Mouse (Mus musculus): ENCODE measurements around the gene Foxm1. TPM values are rescaled to one million over a fixed set of nuclear protein-coding genes. Genes with fewer than 3 reads are reported as not detected.

Foxm1 gene
- polyA plus RNA-seq (2012; rRNA removed), result 2.2 TPM in 2 replicates

- DNase-seq (ENCODE audit: extremely low spot score in 1 of 2, low spot score in 1 of 2), result peak in 1 of 2 experiments; percentile 81
Observed at GRCm38 (mm10) chr6:128362381-128363006, at the start of gene Foxm1, which contains the start of gene Rhno1. TSS of gene Foxm1 (plus strand) at chr6:128362967. TSS of gene Rhno1 (minus strand) at chr6:128362911.

GRCm38 (mm10) chr6:128314796-128315195, 48.0 kb upstream of the Foxm1 start:
- no peak for DNase-seq (ENCODE audit: extremely low spot score in 1 of 2, low spot score in 1 of 2)

DNA sequence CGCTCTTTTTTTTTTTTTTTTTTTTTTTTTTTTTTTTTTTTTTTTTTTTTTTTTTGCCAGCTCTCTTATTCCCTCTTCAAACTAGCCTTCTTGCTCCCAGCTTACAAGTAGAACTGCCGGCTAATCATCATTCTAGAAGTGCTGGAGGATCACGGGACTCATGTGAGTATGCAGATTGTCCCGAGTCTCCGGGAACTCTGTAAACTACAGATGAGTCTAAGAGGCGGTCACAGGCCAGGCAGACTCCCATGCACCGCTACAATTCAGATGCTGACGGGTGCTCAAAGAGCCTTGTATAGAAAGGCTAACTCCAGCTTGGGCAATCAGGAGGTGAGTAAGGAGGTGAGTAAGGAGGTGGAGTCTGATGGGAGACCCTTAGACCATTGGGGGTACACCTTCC, 47.2 kb upstream of the Foxm1 start:
- DNase-seq (ENCODE audit: extremely low spot score in 1 of 2, low spot score in 1 of 2), result no peak

- peak; percentile 42 to 88 for DNase-seq (ENCODE audit: extremely low spot score in 1 of 2, low spot score in 1 of 2)
Observed at GRCm38 (mm10) chr6:128318317-128318716, 44.5 kb upstream of the Foxm1 start.

- peak; percentile 44 to 89 for DNase-seq (ENCODE audit: extremely low spot score in 1 of 2, low spot score in 1 of 2)
Observed at GRCm38 (mm10) chr6:128334397-128335124, 28.2 kb upstream of the Foxm1 start.

- DNase-seq (ENCODE audit: extremely low spot score in 1 of 2, low spot score in 1 of 2), result no peak
Observed at GRCm38 (mm10) chr6:128337467-128337866, 25.3 kb upstream of the Foxm1 start.

GRCm38 (mm10) chr6:128338876-128339275, 23.9 kb upstream of the Foxm1 start:
- no peak for DNase-seq (ENCODE audit: extremely low spot score in 1 of 2, low spot score in 1 of 2)

GRCm38 (mm10) chr6:128341956-128342723, 20.6 kb upstream of the Foxm1 start:
- no peak for DNase-seq (ENCODE audit: extremely low spot score in 1 of 2, low spot score in 1 of 2)

- DNase-seq (ENCODE audit: extremely low spot score in 1 of 2, low spot score in 1 of 2), result no peak
Observed at GRCm38 (mm10) chr6:128345623-128346022, 17.1 kb upstream of the Foxm1 start.

DNA sequence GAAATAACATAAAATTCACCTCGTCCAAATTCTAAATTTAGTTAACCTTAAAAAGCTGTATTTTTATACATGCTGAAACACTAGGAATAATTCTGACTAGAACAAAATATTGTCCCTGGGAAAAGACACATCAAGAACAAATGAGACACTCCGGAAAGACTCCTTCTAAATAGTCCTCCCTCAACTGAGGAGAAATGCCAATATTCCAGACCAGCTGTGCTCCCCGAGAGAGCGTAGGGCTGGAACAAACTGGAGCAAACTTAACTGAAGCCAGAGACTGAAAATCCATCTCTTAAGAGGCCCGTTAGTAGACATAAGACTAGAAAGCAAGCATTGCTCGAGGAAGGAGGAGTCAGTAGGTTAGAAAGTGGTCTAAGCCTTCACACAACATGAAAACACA, 16.0 kb upstream of the Foxm1 start:
- DNase-seq (ENCODE audit: extremely low spot score in 1 of 2, low spot score in 1 of 2), result peak in 1 of 2 experiments; percentile 37

GRCm38 (mm10) chr6:128349711-128350110, 13.1 kb upstream of the Foxm1 start:
- DNase-seq (ENCODE audit: extremely low spot score in 1 of 2, low spot score in 1 of 2), result peak in 1 of 2 experiments; percentile 42

DNA sequence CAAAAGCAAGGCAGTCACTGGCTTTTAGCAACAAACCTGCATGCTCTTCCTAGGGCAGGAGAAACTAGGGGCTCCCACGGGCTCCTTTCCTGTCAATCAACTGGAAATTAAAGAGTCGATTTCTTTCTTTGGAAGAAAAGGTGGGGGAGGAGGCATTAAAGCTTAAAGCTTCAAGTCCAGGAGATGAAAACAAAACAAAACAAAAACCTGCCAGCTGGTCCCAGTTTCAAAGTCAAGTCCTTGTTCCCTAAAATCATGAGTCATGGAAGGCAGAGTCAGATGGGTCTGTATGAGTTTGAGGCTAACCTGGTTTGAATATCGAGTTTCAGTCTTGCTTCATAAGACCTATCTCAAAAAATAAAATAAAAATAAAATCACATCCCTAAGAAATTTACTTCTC, 8.6 kb upstream of the Foxm1 start:
- DNase-seq (ENCODE audit: extremely low spot score in 1 of 2, low spot score in 1 of 2), result no peak

GRCm38 (mm10) chr6:128355201-128355681, 7.5 kb upstream of the Foxm1 start:
- DNase-seq (ENCODE audit: extremely low spot score in 1 of 2, low spot score in 1 of 2), result peak in 1 of 2 experiments; percentile 55

- DNase-seq (ENCODE audit: extremely low spot score in 1 of 2, low spot score in 1 of 2), result peak; percentile 93 to 98
Observed at GRCm38 (mm10) chr6:128355726-128356416, 6.9 kb upstream of the Foxm1 start, which contains the start of gene Tulp3. TSS of gene Tulp3 (minus strand) at chr6:128355851.

DNA sequence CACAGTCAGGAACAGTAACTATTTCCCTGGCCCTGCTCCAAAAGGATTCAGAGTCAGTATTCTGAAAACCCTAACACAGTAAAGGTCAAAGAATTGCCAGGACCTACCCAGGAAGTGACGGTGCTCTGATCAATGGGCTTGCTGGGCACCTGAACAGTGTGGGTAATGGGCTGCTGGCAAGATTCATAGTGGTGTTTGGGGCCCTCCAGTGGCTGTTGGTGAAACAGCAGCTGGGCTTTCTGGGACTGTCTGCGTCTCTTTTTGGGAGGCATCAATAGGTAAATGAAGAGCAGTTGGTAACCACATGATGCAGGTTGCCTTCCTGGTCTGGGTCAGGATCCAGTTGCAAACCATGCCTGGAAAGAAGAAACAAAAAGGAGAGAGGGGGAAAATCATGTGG, 3.8 kb upstream of the Foxm1 start:
- peak in 1 of 2 experiments; percentile 84 for DNase-seq (ENCODE audit: extremely low spot score in 1 of 2, low spot score in 1 of 2)

- DNase-seq (ENCODE audit: extremely low spot score in 1 of 2, low spot score in 1 of 2), result no peak
Observed at GRCm38 (mm10) chr6:128361901-128362300, 866 bp upstream of the Foxm1 start.

- DNase-seq (ENCODE audit: extremely low spot score in 1 of 2, low spot score in 1 of 2), result no peak
Observed at GRCm38 (mm10) chr6:128363007-128363825, 449 bp downstream of the Foxm1 start.

GRCm38 (mm10) chr6:128364721-128365120, 2.0 kb downstream of the Foxm1 start:
- DNase-seq (ENCODE audit: extremely low spot score in 1 of 2, low spot score in 1 of 2), result no peak

DNA sequence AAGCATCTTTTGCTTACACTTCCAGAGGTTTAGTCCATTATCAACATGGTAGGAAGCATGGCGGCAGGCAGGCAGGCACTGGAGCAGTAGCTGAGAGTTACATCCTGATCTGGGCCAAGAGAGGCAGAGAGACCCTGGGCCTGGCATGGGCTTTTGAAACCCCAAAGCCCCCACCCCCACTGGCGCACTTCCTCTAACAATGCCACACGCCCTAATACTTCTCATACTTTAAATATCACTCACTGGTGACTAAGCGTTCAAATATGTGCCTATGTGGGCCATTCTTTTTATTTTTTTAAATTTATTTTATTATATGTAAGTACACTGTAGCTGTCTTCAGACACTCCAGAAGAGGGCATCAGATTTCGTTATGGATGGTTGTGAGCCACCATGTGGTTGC, 3.7 kb downstream of the Foxm1 start:
- no peak for DNase-seq (ENCODE audit: extremely low spot score in 1 of 2, low spot score in 1 of 2)

DNA sequence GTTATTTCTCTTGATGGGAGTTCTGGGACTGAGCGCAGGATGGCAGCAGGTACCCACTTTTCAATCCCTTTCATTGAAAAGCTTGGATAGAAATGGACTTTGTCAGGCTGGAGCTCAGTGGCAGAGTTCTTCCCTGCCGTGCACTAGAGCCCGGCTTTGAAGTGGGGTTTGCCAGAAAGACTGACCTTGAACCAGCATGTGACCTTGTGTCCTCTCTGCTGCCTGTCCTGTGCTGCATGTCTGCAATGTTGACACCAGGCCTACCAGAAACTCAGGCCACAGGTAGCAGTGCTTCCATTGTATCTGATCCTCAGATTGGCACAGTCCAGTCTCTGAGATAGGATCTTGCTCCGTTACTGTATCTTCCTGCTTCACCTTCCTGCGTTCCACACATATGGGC, 7.3 kb downstream of the Foxm1 start:
- DNase-seq (ENCODE audit: extremely low spot score in 1 of 2, low spot score in 1 of 2), result no peak
